Mouse (Mus musculus): ENCODE data around the gene Tbxas1.

Tbxas1 gene

DNA sequence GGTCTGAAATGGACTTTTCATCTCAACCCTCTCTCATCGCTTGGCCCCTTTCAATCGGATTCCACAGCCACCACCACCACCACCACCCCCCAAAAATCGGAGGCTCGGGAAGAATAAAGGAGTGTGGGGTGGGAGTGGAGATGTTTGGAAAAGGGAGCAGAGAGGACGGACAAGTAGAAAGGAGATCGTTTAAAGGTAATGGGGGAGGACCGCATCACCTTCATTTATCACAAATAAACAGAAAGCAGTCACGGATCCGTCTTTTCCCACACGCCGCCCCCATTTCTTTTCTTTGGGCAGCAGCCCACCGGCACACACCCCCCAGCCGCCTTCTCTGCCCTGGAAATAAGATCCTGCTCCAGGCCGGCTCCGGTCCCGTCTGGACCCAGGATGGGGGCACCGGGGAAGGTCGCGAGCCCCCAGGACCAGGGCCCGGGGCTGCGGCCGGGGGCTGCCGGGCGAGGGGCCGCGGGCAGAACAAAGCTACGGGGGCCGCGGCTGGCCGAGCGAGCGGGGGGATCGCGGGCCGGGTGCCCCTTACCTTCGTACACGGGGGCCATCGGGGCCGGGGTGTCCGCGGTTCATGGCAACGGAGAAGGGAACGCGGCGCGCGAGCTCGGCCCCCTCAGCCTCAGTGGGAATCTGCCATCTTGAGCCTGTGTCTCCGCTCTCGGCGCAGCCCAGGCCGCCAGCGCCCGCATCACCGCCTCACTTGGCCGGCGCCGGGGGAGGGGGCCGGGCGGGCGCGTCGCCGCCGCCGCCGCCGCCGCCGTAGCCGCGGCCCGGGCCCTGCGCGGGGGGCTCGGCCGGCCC lies at the start of gene Tbxas1:
TSS of gene Tbxas1 (plus strand) at position 147 of the 813 bp plus-strand sequence.
- DNase-seq (ENCODE audit: low read depth, low spot score), result peak; percentile 61

DNA sequence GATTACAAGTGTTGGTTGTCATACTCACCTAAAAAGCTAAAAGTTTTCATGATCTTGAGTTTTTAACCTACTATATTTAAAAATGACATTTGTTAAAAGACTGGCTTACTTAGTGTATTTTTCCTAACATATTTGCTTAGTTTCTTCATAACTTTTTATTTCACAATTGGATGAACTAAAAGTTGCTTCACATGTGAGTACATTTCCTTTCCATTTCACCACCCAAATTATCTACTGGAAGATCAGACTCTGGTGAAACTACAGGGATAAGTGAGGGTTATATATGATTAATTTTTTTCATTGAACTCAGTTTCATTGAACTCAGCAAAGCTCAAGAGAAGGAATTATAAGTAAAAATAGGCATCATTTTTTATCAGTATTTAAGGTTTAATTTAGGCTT lies 49.3 kb upstream of the Tbxas1 start:
- no peak for DNase-seq (ENCODE audit: low read depth, low spot score)

DNA sequence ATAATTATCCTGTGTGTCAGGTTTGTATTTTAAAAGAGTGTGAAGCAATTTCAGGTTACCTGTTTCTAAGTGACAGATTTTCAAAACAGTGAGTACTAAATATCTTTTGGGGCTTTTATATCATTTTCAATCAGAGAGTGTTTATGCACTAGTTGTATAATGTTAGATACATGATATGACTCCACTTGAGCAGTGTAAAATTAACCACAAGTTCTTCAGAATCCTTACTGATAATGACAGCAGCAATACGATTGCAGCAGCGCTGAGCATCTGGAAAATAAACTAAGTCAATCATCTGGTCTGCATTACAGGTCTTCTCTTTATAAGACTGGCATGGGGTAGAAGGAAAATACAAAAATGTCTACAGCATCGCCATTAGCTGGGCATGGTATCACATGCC lies 48.3 kb upstream of the Tbxas1 start:
- DNase-seq (ENCODE audit: low read depth, low spot score), result no peak

DNA sequence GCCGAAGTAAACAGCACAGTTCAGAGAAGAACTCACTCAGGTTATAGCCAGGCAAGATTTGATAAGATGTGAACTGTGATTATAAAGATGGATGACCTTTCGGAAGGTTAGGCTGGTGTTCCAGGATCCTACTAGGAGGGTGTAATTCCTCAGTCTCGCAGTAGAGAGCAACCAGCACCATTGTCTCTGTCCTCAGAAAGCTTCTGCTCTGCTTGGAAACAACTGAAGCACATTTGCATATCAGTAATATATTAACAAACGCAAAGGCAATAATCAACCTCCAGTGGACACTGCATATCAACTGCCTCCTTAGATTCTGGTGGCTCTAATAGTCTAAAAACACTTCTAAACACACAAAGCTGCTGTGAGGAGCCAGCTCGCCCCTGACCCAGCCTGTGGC lies 47.8 kb upstream of the Tbxas1 start:
- DNase-seq (ENCODE audit: low read depth, low spot score), result no peak

DNA sequence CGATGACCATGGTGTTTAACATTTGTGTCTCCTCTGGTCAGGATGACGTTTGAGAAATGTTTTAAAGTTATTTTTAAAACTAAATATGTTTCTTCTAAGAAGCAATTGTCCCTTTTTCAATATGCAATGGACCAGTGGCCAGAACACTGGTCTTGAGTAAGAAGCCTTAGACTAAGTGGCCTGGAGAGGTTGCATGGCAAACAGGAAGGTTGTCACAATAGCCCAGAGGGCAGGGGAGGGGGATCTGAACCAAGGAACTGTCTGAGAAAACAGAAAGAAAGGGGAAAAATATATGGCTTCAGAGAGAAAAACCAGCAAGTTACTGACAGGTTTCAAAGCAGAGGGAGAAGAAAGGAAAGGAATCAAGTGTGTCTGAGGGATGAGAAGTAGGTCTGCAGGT lies 47.0 kb upstream of the Tbxas1 start:
- no peak for DNase-seq (ENCODE audit: low read depth, low spot score)

DNA sequence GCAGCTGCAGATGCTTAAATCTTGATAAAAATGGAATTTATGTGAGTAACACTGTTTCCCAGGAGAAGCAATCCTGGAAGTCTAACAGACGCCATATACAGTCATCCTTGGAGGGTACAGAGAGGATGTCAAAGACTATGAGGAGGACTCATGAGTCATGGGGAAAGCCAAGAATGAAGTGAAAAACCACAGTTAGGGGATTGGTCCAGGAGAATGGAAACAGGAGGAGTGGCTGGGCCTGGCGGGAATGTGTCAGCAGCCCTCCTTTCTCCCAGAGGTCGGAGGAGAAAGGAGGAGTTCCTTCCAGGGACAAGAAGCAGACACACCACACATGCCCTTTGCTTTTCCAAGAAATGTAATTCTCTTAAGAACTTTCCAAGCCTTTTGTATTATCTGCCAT lies 45.8 kb upstream of the Tbxas1 start:
- DNase-seq (ENCODE audit: low read depth, low spot score), result no peak

DNA sequence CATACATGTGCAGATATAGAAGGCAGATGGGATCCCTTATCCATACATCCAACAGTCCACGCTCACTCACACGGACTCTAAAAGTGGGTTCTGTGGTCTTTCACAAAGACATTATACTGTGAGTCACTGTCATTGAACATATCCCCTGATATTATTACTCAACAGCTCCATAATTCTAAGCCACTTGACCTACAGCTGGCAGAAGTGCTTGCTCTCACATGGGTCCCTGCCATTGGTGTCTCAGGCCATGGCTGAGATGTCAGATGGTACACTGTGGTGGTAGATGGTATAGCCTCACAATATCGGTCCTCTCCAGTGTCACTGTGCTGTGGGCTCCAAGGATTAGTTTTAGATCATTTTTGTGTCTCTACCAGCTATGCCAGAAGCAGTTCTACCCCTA lies 41.5 kb upstream of the Tbxas1 start:
- DNase-seq (ENCODE audit: low read depth, low spot score), result no peak

DNA sequence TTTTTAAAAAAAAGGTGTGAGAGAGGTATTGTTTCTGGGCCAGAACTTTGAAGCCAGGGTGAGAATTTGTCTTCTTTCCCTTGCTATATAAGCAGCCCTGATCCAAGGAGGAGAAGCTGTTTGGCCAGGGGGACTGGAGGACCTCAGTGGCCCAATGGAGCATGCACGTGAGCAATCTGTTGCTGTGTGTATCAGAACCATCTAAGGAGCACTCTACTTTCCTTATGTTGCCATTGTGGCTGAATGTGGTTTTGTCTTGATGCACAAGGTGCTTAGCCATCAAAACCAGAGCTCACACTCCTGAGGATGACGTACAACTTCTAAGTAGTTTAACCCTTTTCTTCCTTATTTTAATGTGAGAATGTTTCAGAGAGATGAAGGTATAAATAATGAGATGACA lies 40.5 kb upstream of the Tbxas1 start:
- DNase-seq (ENCODE audit: low read depth, low spot score), result no peak

DNA sequence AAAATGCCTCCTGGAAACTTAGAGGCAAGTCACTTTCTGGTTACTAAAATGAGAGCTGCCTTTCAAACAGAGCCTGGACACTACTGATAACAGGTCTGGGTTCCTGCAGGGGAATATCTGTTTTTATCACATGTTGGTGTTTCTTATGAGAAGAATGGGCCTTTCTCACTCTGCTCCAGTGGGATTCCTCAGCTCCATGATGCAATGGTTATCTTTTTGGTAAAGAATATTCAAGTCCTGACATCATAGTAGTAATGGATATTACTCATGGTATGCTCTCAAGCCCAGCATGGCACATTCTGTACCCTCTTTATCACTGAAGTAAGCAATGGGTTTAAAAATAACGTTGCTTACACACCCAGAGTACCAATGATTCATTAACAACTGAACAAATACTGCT lies 40.0 kb upstream of the Tbxas1 start:
- no peak for DNase-seq (ENCODE audit: low read depth, low spot score)

DNA sequence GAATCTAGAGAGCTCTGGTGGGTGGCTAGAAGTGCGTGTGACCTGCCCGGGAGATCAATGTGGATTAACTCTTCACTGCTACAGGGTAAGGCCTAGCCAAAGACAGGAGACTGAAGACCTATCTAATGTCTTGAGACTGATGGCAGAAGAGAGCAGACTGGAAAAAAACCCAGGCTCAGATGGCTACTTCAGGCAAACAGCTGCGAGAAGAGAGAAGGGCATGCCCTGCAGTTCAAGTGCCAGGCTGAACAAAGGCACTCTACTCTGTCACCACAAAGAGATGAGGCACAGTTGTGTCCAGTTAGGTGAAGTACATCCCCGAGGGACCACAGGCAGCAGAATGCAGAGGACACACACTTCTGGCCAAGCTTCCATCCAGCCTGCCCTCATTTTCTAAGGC lies 37.1 kb upstream of the Tbxas1 start:
- peak; percentile 41 for DNase-seq (ENCODE audit: low read depth, low spot score)

DNA sequence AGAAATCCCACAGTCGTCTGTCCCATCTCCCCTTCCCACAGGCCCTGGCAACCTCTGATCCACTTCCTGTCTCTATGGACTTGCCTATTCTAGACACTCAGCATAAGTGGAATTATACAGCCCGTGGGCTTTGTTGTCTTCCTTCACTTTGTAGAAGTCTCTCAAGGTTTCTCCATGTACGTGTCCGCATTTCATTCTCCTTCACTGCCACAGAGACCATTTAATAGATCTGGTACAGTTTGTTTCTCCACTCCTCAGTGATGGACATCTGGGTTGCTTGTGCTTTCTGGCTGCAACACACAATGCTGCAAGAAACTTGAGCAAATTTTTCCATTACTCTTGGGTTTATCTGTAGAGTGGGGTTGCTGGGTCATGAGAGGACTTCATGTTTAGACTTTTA lies 35.3 kb upstream of the Tbxas1 start:
- DNase-seq (ENCODE audit: low read depth, low spot score), result no peak

DNA sequence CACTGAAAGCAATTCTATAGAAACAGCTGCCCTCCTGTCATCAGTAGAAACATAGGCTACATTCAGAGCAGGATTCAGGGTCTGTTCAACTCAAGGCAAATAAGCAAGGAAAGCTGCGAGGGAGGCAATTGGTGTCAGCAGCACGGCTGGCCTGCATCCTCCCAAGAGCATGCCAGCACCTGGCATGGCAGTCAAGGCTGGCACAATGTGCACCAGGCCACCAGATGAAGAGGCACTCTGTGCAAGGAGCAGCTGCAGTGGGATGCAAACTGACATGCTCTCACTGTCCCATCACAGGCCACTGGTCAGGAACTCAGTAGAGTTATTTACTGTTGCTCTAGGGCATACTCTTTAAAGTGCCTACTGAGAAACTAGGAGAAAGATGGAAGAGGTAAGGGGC lies 34.8 kb upstream of the Tbxas1 start:
- peak; percentile 87 for DNase-seq (ENCODE audit: low read depth, low spot score)

DNA sequence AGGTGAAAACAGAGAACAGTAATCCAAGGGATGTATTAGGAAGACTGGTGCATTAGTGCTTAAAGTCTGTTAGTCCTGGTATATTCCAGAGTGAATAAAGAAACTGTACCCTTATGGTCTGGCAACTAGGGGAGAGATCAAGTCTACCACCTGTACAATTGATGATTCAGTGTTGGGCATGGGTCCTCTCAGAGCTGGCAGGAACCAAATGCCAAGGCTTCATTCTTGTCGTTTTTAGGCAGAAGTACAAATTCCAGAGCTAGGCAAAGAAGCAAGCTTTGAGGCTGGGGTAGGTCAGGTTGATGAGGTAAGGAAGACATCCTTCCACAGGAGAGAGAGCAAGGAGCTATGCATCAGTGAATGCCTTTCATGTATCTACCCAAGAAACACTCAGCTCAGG lies 34.4 kb upstream of the Tbxas1 start:
- DNase-seq (ENCODE audit: low read depth, low spot score), result no peak

DNA sequence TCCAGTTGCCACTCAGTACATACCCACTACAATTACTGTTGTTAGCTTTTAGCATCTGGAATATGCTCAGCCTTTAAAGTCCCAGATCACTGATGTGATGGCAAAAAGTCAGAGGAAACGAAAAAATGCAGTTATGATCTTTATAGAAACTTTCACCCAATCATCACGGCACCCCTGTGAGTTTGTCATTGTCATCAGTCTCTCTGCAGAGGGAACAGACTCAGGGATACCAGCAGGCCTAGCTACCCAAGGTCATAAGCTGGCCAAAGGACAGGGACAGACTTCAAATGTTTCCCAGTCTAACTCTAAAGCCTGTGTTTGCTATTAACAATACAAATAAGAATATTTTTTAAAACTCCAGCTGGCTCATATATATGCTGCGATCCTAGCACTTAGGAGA lies 33.7 kb upstream of the Tbxas1 start:
- DNase-seq (ENCODE audit: low read depth, low spot score), result no peak

DNA sequence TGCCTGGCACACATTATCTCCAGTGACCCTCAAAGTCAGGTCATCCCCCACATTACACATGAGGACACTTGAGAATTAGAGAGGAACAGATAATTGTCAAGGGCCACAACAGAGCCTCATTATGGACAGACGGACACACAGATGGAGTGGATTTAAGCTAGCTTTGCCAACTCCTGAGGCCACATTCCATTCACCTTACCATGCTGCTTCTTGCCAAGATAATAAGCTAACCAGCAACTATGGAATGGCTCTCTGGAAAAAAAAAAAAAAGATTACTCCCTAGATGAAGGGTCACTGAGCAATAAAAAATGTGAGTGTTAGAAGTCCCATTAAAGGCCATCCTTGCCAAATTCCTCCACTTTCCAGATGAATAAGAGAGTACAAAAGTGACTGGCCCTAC lies 30.1 kb upstream of the Tbxas1 start:
- peak; percentile 64 for DNase-seq (ENCODE audit: low read depth, low spot score)

DNA sequence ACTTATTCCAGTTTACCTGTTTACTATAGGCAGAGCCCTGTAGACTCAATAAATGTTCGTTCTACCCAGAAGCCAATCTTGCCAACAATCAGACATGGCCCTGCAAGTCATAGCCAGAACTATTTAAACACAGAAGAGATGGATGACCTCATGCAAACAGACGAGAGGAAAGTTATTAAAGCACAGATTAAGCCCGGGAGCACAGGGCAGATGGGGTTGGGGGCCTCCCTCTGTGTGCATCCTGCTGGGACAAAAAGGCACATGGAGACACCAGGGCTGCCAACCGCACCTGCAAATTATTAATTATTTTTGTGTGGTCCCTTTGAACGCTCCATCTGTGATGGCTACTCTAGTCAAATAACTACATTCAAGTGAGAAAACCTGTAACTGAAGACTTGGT lies 29.3 kb upstream of the Tbxas1 start:
- DNase-seq (ENCODE audit: low read depth, low spot score), result peak; percentile 48

DNA sequence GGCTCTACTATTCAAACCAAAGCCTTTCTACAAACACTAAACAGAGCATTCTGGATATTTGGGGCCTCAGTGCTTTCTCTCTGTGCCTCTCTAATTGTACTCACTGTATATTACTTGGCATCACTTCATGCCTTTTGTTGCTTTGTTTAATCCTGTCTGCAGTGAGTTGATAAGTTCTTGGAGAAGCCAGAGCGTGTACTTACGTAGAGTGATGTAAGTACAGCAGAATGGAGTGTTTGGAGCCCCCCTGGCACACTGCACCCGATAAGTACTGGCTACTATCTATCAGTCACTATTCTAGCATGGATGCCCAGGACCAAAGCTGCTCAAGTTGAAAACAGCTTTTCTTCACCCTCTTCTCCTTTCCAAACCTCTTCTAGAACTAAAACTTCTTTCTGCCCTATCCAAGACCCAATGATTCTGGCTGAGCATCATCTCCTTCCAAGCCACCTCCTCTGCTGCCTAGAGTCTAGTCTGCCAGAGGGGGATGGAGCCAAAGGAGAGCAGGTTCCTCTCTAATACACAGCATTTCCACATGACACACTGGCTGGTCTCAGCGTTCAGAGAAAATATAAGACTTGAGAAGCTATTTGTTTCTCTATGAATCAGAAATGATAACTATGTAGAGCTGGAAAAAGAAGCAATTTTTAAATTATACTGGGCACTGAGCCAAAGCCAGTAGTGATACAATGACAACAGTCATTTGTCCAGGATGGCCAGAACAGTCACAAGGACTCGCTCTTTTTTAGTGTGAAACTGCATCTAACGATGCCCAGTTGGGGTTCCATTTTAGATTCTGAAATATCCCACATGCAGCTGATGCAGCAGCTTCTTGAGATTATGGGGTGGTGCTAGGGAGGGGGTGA lies 28.6 kb upstream of the Tbxas1 start:
- peak; percentile 48 for DNase-seq (ENCODE audit: low read depth, low spot score)

DNA sequence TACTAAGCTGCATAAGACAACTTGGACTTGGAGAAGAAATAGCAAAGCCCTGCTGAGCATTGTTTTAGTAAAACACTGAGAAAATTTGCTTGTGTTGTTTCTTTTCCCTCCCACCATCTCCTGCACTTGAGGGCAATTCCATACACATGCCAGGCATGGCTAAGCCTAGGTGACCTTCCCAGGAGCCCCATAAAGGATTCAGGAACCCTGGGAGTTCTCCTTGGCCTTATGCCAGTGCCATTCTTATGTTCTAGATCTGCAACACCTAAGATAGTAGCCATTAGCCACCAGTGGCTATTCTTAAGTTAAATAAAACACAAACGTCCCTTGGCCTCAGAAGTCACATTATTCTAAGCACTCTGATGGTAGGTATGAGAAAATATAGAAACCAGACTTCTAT lies 27.8 kb upstream of the Tbxas1 start:
- DNase-seq (ENCODE audit: low read depth, low spot score), result no peak

DNA sequence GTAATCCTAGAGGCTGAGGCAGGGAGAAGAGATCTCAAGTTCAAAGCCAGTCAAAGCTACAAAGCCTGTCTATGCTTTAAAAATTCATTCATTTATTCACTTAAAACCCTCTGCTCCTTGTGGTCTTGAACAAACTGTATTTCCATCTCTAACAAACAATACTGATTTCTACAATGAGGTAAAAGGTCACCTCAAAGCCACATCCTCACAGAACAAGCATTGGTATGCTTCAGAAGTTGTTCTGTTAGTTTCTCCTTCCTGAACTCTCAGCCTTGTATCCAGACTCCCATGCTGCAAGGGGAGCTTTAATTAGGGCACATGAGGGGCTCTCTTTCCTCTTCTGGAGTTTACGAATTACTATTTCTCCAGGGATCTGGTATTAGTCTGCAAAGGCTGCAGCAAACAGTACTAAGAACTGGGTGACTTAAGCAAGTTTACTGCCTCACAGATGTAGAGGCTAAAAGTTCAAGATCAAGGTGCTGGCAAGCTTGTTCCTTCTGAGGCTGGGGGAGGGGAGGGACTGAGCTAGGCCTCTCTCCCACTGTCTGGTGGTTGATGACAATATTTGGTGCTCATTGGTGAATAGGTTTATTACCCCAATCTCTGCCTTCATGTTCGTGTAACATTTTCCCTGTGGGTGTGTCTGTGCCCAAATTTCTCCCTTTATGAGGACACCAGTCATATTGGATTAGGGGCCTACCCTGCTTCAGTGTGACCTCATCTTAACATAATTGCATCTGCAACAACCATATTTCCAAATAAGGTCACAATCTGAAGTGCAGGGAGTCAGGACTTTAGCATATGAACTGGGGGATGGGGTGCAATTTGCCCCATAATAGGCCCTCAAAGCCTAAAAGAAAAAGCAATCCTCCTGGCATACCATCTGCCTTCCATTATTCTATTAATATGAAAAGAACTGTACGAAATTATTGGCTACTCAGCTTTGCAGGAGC lies 27.0 kb upstream of the Tbxas1 start:
- DNase-seq (ENCODE audit: low read depth, low spot score), result peak; percentile 47

DNA sequence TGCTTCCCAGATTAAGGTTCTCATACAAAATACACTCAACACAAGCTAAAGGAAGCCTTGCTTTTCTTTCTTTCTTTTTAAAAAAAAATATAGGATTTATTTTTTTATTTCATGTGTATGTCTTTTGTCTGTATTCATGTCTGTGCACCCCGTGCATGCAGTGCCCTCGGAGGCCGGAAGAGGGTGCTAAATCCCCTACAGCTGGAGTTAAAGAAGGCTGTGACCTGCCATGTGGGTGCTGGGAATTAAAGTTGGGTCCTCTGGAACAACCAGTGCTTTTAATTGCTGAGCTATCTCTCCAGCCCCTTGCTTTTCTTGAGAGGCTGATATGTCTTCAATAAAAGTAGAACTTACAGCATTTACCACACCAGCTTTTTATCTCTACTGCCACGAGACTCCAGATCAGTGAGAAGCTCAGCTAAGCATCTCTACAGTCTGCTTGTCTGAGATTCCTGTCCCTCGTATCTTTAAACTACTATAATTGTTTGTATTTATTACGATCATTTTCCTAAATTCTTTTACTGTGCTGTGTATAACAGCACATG lies 24.4 kb upstream of the Tbxas1 start:
- no peak for DNase-seq (ENCODE audit: low read depth, low spot score)

DNA sequence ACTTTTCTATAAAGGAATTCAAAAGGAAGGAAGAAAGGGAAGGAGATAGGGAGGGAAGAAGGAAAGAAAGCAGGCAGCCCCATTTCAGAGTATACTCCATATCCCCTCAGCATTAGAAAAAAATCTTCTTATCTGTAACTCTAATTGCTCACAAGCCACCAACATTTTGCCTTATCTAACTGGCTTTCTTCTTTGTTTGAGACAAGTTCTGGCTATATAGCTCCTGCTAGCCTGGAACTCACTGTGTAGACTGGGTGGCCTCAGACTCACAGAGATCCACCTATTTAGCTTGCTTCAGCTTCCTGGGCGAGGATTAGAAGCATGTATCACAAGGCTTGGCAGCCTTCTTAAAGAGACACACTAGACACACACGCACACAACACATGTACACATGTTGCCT lies 23.5 kb upstream of the Tbxas1 start:
- DNase-seq (ENCODE audit: low read depth, low spot score), result no peak

Measured in brain, adult 2 months (tissue).